Mouse (Mus musculus) intestine, postnatal 0 days (tissue): Measurements from ENCODE around the gene Coro2a. TPM values are rescaled to one million over a fixed set of nuclear protein-coding genes. Genes with fewer than 3 reads are reported as not detected.

ENCODE experiments used
- ATAC-seq: fragments of 200-750 bp; cut with Nextera tagmentation; 2 replicates; pipeline ENCODE4 v1.8.0; 2017; ENCODE audit warnings: mild to moderate bottlenecking, moderate TSS enrichment, moderate library complexity
- H3K27ac ChIP-seq: fragments of 300-500 bp; sonication (generic); 2 replicates; pipeline ENCODE4 v1.5.1; 2014; ENCODE audit warnings: mild to moderate bottlenecking, low read depth, low read length, moderate library complexity
- H3K27me3 ChIP-seq: fragments of 300-500 bp; sonication (generic); replicated peaks from 2 replicates; pipeline ENCODE4 v1.6.1; 2014; ENCODE audit warnings: low read length, mixed read lengths; ENCODE audit not compliant: control insufficient read depth, insufficient read depth
- H3K36me3 ChIP-seq: fragments of 300-500 bp; sonication (generic); 2 replicates; pipeline ENCODE4 v1.6.1; 2014; ENCODE audit warnings: mild to moderate bottlenecking, moderate library complexity; ENCODE audit not compliant: control insufficient read depth, insufficient read depth
- H3K4me1 ChIP-seq: fragments of 300-500 bp; sonication (generic); replicated peaks from 2 replicates; pipeline ENCODE4 v1.6.1; 2014; ENCODE audit warnings: antibody characterized with exemption, low read length, mixed read lengths; ENCODE audit not compliant: control insufficient read depth, insufficient read depth
- H3K4me2 ChIP-seq: fragments of 300-500 bp; sonication (generic); replicated peaks from 2 replicates; pipeline ENCODE4 v1.6.1; 2014; ENCODE audit warnings: low read depth, mild to moderate bottlenecking, moderate library complexity
- H3K4me3 ChIP-seq: fragments of 300-500 bp; sonication (generic); 2 replicates; pipeline ENCODE4 v1.5.1; 2014; ENCODE audit warnings: low read depth, low read length
- H3K9ac ChIP-seq: fragments of 300-500 bp; sonication (generic); 2 replicates; pipeline ENCODE4 v1.6.1; 2014; ENCODE audit warnings: mild to moderate bottlenecking, low read depth, low read length
- H3K9me3 ChIP-seq: fragments of 300-500 bp; sonication (generic); 2 replicates; pipeline ENCODE4 v1.6.1; 2016; ENCODE audit warnings: mixed run types; ENCODE audit not compliant: control insufficient read depth
- CTCF ChIP-seq: sonication (generic); IDR thresholded peaks from 2 replicates; pipeline ENCODE4 v1.5.1; 2016; ENCODE audit warnings: low read depth, mild to moderate bottlenecking, control low read depth, antibody characterized with exemption, moderate library complexity
- WGBS: fragments of 180-500 bp; shearing (Covaris S2); extraction: QIAGEN DNeasy Blood & Tissue Kit; methylation state at CpG from one replicate; pipeline ENCODE4 v1.1.7; 2014; 5-methylcytosine and 5-hydroxymethylcytosine counted together
- polyA plus RNA-seq: library from polyadenylated mRNA; unstranded; fragments of >200 nt; fragmentation: Nextera tagmentation; extraction: Ambion mirVana; gene quantifications from 2 replicates; pipeline ENCODE4 v1.2.1, GENCODE M21; 2015

Gene Coro2a
- polyA plus RNA-seq, 1 experiment from 2014 or later, result 53.0 TPM

GRCm38 (mm10) chr4:46630390-46630789 lies 28.4 kb upstream of the Coro2a start:
- peak; percentile 32 for ATAC-seq
- Histone ChIP-seq H3K27ac (peak overlapping the region; percentile 84), H3K4me3 (no peak overlapping the region), H3K4me2 (peak overlapping the region; percentile 27; the same call in 1 of the 2 replicates), H3K9me3 (no peaks in the 10 kb centered on the region), H3K36me3 (no peaks in the 10 kb centered on the region; the same call in 1 of the 2 replicates), H3K4me1 (peaks cover 18% of the 10 kb centered on the region), H3K9ac (no peak overlapping the region), H3K27me3 (no peaks in the 10 kb centered on the region)
- TF ChIP-seq CTCF, result peak; percentile 65
- WGBS, result 47% methylated on average over 9 of the region's 9 CpGs

- no peak overlapping the region for H3K9ac ChIP-seq
- H3K4me2 ChIP-seq, result peak overlapping the region; percentile 41
- no peaks in the 10 kb centered on the region for H3K27me3 ChIP-seq
- peaks cover 3% of the 10 kb centered on the region; the same call in 1 of the 2 replicates for H3K36me3 ChIP-seq
- no peaks in the 10 kb centered on the region for H3K9me3 ChIP-seq
- ATAC-seq, result 0 out of 2 replicates have a peak, but pooled peaks have one; percentile 29
- TF ChIP-seq CTCF, result no peak
- 21% methylated on average over 9 of the region's 9 CpGs for WGBS
- peak overlapping the region; percentile 76; the same call in 1 of the 2 replicates for H3K27ac ChIP-seq
- H3K4me1 ChIP-seq, result peaks cover 18% of the 10 kb centered on the region
- H3K4me3 ChIP-seq, result no peak overlapping the region
Measured at GRCm38 (mm10) chr4:46628873-46629272, 26.9 kb upstream of the Coro2a start.

- Histone ChIP-seq H3K4me1 (peaks cover 18% of the 10 kb centered on the region), H3K4me3 (no peak overlapping the region), H3K4me2 (no peak overlapping the region), H3K27me3 (no peaks in the 10 kb centered on the region), H3K27ac (peak overlapping the region; percentile 64; the same call in 1 of the 2 replicates), H3K36me3 (peaks cover 3% of the 10 kb centered on the region; the same call in 1 of the 2 replicates), H3K9me3 (no peaks in the 10 kb centered on the region), H3K9ac (no peak overlapping the region)
- WGBS, result 40% methylated on average over 11 of the region's 11 CpGs
- TF ChIP-seq CTCF, result no peak
- peak; percentile 49 for ATAC-seq
Measured at GRCm38 (mm10) chr4:46628081-46628480, 26.1 kb upstream of the Coro2a start.

- no peak overlapping the region for H3K27ac ChIP-seq
- H3K4me2 ChIP-seq, result no peak overlapping the region
- H3K36me3 ChIP-seq, result peaks cover 3% of the 10 kb centered on the region; the same call in 1 of the 2 replicates
- H3K4me3 ChIP-seq, result no peak overlapping the region
- no peak for ATAC-seq
- no peaks in the 10 kb centered on the region for H3K27me3 ChIP-seq
- H3K4me1 ChIP-seq, result peaks cover 12% of the 10 kb centered on the region; the same call in 1 of the 2 replicates
- TF ChIP-seq CTCF, result no peak
- WGBS, result 69% methylated on average over 10 of the region's 10 CpGs
- H3K9ac ChIP-seq, result no peak overlapping the region
- H3K9me3 ChIP-seq, result no peaks in the 10 kb centered on the region
Measured at GRCm38 (mm10) chr4:46625101-46625500, 23.1 kb upstream of the Coro2a start.

GRCm38 (mm10) chr4:46623007-46623406 lies 21.0 kb upstream of the Coro2a start:
- ATAC-seq, result 0 out of 2 replicates have a peak, but pooled peaks have one; percentile 8
- no peak for TF ChIP-seq CTCF
- Histone ChIP-seq H3K27ac (no peak overlapping the region), H3K4me3 (no peak overlapping the region), H3K4me1 (peaks cover 11% of the 10 kb centered on the region; the same call in 1 of the 2 replicates), H3K4me2 (no peak overlapping the region), H3K27me3 (no peaks in the 10 kb centered on the region), H3K36me3 (0 out of 2 replicates have a peak, but pooled peaks cover 3% of the 10 kb centered on the region), H3K9me3 (no peaks in the 10 kb centered on the region), H3K9ac (no peak overlapping the region)
- WGBS, result 48% methylated on average over 5 of the region's 5 CpGs

- Histone ChIP-seq H3K4me3 (no peak overlapping the region), H3K27ac (no peak overlapping the region), H3K9ac (no peak overlapping the region), H3K9me3 (no peaks in the 10 kb centered on the region), H3K4me1 (no peaks in the 10 kb centered on the region; the same call in 1 of the 2 replicates), H3K4me2 (no peak overlapping the region), H3K27me3 (no peaks in the 10 kb centered on the region), H3K36me3 (0 out of 2 replicates have a peak, but pooled peaks cover 9% of the 10 kb centered on the region)
- 79% methylated on average over 8 of the region's 8 CpGs for WGBS
- no peak for TF ChIP-seq CTCF
- no peak for ATAC-seq
Measured at GRCm38 (mm10) chr4:46620946-46621345, 18.9 kb upstream of the Coro2a start.
